Mouse (Mus musculus) embryonic fibroblast, embryonic 13.5 days (primary cell): ENCODE measurements around the gene Gm45194.

ENCODE experiments used
- CTCF ChIP-seq: IDR thresholded peaks from 2 replicates; pipeline ENCODE4 v1.5.1; 2011; ENCODE audit warnings: mild to moderate bottlenecking, control low read depth, low read length, moderate library complexity, borderline replicate concordance; ENCODE audit not compliant: insufficient read depth
- POLR2A ChIP-seq: IDR thresholded peaks from 2 replicates; pipeline ENCODE4 v1.6.1; 2011; ENCODE audit warnings: low read depth, mild to moderate bottlenecking, control low read depth, low read length, moderate library complexity

- TF ChIP-seq CTCF = no peak
- no peak for TF ChIP-seq POLR2A
Observed at GRCm38 (mm10) chrX:112255513-112255912, 364.3 kb downstream of the Gm45194 start.
